Mouse (Mus musculus) olfactory bulb, adult 2 months (tissue): ENCODE data around the gene Rab28. TPM values are rescaled to one million over a fixed set of nuclear protein-coding genes. Genes with fewer than 3 reads are reported as not detected.

Experiments
- H3K27ac ChIP-seq: fragments of 200-500 bp; 2 replicates; pipeline ENCODE4 v1.5.1; 2012; ENCODE audit warnings: low read depth, low read length; ENCODE audit not compliant: insufficient read depth
- H3K4me1 ChIP-seq: fragments of 200-500 bp; 2 replicates; pipeline ENCODE4 v1.6.1; 2012; ENCODE audit warnings: low read length; ENCODE audit not compliant: control insufficient read depth, insufficient read depth
- H3K4me3 ChIP-seq: fragments of 200-500 bp; 2 replicates; pipeline ENCODE4 v1.5.1; 2012; ENCODE audit warnings: mild to moderate bottlenecking, low read depth, low read length, moderate library complexity; ENCODE audit not compliant: insufficient read depth
- CTCF ChIP-seq: fragments of 200-500 bp; IDR thresholded peaks from 2 replicates; pipeline ENCODE4 v1.5.1; 2012; ENCODE audit warnings: low read depth, mild to moderate bottlenecking, low read length, moderate library complexity; ENCODE audit not compliant: insufficient read depth
- POLR2A ChIP-seq: fragments of 200-500 bp; IDR thresholded peaks from 2 replicates; pipeline ENCODE4 v1.6.1; 2012; ENCODE audit warnings: mild to moderate bottlenecking, low read depth, low read length, moderate library complexity; ENCODE audit not compliant: insufficient read depth
- WGBS: fragments of 180-500 bp; shearing (Covaris S2); methylation state at CpG from one replicate; pipeline ENCODE4 v1.1.7; 2018; 5-methylcytosine and 5-hydroxymethylcytosine counted together
- polyA plus RNA-seq: library from polyadenylated mRNA; stranded (reverse); fragments of >200 nt; gene quantifications from 2 replicates; pipeline ENCODE4 v1.2.4, GENCODE M21; 2012; ENCODE audit warnings: low replicate concordance; ENCODE audit not compliant: missing spikeins, insufficient read depth, insufficient read length

Rab28 gene
- polyA plus RNA-seq, 1 experiment: not detected

DNA sequence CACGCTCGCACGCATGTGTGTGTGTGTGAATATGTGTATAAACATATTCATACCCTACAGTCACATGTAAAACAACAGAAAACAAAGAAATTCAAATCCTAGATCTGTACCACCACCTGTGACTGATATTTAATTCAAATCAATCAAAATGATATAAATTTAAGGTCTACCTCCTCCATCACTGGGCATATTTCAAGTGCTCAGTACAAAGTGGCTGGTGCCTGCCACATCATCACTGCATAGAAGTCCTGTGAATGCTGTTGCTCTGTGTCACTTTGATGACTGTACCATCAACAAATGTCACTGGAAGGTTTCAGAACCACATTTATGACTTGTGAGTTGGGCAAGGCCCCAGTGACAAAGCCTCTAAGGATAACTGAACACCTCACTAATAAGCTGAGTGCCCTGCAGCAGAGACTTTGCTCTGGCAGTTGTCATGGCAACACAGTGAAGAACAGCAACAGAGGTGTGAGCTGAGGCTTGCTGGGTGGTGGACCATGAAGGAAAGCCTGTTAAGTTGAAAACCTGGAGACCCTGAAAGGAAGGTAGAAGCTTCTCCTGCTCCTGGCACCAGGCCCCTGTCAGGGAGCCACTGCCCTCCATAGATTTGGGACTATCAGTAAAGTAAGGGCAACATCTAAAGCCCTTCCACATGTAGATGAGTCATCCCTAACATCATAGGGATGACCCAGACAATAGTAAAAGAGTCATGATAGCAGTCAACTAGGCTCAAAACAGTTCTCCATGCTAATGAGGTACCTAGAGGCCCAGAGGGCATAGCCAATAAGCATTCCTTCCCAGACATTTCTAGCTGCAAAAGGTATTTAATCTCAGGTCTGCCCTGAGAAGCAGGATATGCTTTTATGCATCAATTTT lies 111.5 kb downstream of the Rab28 start:
- WGBS: 90% methylated on average over 3 of the region's 3 CpGs
- TF ChIP-seq CTCF (no peak), POLR2A (no peak)
- H3K27ac ChIP-seq: no peak overlapping the region

DNA sequence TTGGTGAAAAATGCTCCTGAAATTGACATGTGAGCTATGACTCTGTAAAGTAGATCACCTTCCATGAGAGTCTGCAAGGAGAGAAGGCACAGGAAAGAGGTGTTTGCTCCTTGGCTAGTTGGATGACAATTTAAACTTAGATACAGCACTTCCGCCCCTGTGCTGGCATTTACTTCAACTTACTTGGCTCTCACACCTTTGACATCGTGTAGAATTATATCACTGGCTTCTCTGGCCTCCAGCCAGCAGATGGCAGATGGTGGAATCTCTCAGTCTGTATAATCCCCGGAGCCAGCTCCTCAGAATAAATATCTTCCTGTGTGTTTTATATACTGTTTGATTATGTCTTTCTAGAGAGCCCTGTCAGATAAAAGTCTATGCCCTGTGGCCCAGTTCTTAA lies 112.8 kb downstream of the Rab28 start:
- Histone ChIP-seq H3K27ac (no peak overlapping the region), H3K4me1 (no peaks in the 10 kb centered on the region), H3K4me3 (no peak overlapping the region)
- TF ChIP-seq CTCF (no peak), POLR2A (no peak)
- 47% methylated on average over 3 of the region's 3 CpGs for WGBS

More for the DNA sequence above, 111.5 kb downstream of the Rab28 start:
- Histone ChIP-seq H3K4me3 (no peak overlapping the region), H3K4me1 (no peaks in the 10 kb centered on the region)

- TF ChIP-seq POLR2A (no peak), CTCF (no peak)
- 83% methylated on average over 2 of the region's 2 CpGs for WGBS
- Histone ChIP-seq H3K4me3 (no peak overlapping the region), H3K27ac (no peak overlapping the region), H3K4me1 (no peaks in the 10 kb centered on the region)
Measured at GRCm38 (mm10) chr5:41578051-41578450, 129.9 kb downstream of the Rab28 start.

Other genes with a start within 250 kb of the Rab28 start
- gene Nkx3-2, start 56.3 kb upstream of the Rab28 start, polyA plus RNA-seq: not detected in 2 replicates
- 80.0 TPM in 1 of 2 replicates, not detected in the other for gene Bod1l, start 136.2 kb upstream of the Rab28 start, polyA plus RNA-seq